Mouse (Mus musculus) heart, postnatal 36 days (tissue): Measurements from ENCODE around the gene Snap47. TPM values are rescaled to one million over a fixed set of nuclear protein-coding genes. Genes with fewer than 3 reads are reported as not detected.

ENCODE experiments used
- DNase-seq, 2 experiments: peaks; one replicate each; pipeline ENCODE4 v3.0.0; 2021 to 2022
- intact Hi-C: fragments of 180-260 bp; cut with DNase I; formaldehyde crosslinking; loops from one replicate; pipeline ENCODE4 v1.15.1; 2025
- total RNA-seq, 2 experiments: library from RNA; stranded (reverse); gene quantifications; 2 replicates each; pipeline ENCODE4 v1.2.3; 2021

Gene Snap47
- total RNA-seq, 2 experiments from 2014 or later: 33.0 to 37.7 TPM

GRCm38 (mm10) chr11:59425671-59426101 lies 25.3 kb downstream of the Snap47 start:
- DNase-seq: no peak
- intact Hi-C loops: loop anchor here (5.0 kb wide), 1 partner anchor 118 kb away; the partner anchor contains the start of gene Wnt9a

DNA sequence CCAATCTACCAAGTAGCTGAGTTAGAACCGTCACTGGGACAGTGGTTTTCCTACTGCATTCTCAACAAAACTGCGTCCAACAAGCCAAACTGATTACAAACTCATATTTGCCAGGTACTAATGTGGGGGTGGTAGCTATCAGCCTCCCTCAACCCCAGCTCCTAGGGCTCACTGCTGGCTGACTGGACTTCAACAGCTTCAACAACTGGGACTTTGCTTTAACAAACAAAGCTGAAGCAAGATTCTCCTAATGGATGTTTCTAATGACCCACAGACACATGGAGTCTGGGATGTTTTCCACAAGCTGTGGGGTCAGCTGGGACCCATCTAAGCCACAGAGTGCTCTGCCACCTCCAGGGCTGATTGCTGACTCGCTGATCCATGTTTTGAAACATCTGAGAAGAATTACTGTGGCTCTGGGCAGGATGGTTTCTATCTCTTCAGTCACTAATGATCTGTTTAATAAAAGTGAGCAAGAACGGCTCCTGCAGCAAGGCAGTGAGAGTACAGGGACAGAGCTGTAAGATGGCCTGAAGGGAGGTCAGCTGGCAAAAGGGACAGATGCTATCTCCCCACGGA lies 27.9 kb downstream of the Snap47 start:
- intact Hi-C loops: no loop called here

GRCm38 (mm10) chr11:59421967-59422366 lies 29.0 kb downstream of the Snap47 start:
- no peak for DNase-seq
- intact Hi-C loops: no loop called here

More for the DNA sequence above, 27.9 kb downstream of the Snap47 start:
- no peak for DNase-seq

DNA sequence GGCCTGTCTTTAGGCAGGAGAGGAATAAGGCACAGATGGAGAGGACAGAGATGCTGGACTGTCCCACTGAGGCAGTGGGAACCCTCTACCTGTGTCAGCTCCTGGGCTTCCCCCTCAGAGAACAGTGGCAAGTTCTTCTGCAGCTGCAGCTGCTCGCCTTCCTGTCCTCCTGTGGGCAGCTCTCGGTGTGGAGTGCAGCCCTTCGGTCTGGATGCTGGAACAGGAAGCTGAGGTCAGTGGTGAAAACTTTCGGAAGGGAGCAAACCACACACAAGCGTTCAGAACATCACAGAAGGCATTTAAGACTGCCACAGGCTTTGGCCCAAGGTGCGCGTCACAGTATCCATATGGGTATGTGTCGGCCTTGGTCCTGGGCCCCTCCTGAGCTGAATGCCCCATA lies 29.6 kb downstream of the Snap47 start:
- intact Hi-C loops: no loop called here
- peak in 1 of 2 experiments; percentile 21 for DNase-seq

DNA sequence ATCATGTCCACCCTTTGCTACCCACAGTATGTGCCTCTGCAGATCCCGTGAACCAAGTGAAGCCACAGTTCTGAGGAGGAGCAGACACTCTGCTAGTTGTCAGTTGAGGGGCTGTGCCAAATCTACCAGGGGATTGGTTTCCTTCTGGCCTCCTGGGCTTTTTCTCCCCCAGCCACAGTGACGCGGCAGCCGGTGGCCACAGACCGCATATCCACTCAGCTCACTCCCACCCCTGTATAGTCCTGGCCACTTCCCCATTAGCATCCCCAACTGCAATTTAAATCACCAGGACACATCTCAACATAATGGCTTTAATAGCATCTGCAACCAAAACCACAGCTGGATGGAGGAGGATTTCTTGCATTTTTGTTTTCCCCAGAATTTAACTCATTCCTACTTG lies 32.3 kb downstream of the Snap47 start:
- intact Hi-C loops: no loop called here

GRCm38 (mm10) chr11:59412999-59413863 lies 37.8 kb downstream of the Snap47 start:
- DNase-seq: no peak
- intact Hi-C loops: no loop called here

More for the DNA sequence above, 32.3 kb downstream of the Snap47 start:
- no peak for DNase-seq

DNA sequence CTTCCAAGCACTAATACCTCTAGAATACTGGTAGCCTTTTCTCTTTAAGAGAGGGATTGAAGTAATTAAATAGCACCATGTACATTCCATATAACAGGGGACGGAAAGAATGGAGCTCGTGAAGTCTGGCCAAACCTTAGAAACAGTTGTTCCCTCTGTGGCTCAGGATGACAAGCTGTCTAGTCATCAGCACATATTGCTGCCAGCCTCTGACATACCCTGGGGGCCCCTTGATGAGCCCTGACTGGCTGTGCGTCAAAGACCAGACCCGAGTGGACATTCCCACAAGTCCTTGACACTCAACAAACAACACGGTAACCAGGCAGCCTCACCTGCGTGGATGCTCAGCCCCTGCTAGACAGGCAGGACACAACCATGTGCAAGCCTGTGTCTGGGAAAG lies 38.9 kb downstream of the Snap47 start:
- intact Hi-C loops: no loop called here

DNA sequence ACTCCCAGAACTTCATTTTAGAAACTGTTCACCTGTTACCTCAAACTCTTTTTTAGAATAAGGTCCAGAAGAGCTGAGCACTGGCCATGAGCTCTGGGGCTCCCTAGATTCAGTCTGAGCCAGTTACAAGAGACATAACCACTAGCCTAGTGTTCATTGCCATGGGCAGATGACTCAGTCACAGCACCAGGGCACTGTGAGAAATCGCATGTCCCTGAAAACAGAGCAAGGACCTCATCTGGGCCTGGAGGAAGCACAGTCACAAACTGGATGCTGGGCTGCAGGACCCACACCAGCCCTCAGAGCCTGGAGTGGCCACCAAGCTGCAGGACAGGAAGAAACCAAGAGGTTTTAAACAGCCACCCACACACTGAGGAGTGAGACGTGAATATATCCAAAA lies 40.1 kb downstream of the Snap47 start:
- intact Hi-C loops: no loop called here
- DNase-seq: no peak

More for the DNA sequence above, 38.9 kb downstream of the Snap47 start:
- DNase-seq: no peak

DNA sequence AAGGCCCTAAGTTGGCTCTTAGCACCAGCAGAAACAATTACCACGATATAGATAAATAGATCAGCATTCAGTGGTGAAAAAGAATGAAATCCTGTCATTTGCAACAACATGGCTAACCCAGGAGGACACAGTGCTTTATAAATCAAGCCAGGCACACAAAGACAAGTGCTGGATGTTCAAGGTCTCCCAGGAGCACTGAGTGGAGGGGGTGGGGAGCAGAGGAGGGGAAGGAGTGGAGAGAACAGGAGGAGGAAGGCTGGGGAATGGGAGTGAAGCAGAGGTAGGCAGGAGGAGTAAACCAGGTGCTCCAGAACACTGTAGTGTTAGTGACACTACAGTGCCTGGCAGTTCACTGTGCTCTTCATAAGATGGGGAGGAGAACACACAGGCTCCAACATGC lies 45.2 kb downstream of the Snap47 start:
- intact Hi-C loops: no loop called here
- DNase-seq: no peak

DNA sequence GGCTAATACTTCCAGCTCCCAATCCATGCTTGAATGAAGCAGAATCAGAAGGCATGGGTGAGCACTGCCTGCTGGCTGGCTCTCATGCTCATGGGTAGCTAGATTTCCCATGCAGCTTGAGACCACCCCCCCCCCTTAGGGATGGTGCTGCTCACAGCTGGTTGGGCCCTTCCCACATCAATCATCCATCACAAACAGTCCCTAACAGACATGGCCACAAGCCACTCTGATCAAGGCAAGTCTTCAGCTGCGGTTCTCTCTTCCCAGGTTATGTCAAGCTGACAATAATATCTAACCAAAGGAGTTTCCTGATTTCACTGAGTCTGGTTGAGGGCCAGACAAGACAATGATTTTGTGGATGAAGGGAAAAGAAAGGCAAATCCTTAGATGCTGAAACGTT lies 50.1 kb downstream of the Snap47 start:
- intact Hi-C loops: no loop called here
- DNase-seq: no peak

GRCm38 (mm10) chr11:59399830-59400229 lies 51.2 kb downstream of the Snap47 start:
- intact Hi-C loops: no loop called here
- no peak for DNase-seq

- no peak for DNase-seq
- intact Hi-C loops: no loop called here
Measured at GRCm38 (mm10) chr11:59397536-59398371, 53.2 kb downstream of the Snap47 start.

- no peak for DNase-seq
Measured at GRCm38 (mm10) chr11:59394451-59394850, 56.5 kb downstream of the Snap47 start.

GRCm38 (mm10) chr11:59393591-59393990 lies 57.4 kb downstream of the Snap47 start:
- peak in 1 of 2 experiments; percentile 35 for DNase-seq

More at GRCm38 (mm10) chr11:59394451-59394850, 56.5 kb downstream of the Snap47 start:
- intact Hi-C loops: no loop called here

DNA sequence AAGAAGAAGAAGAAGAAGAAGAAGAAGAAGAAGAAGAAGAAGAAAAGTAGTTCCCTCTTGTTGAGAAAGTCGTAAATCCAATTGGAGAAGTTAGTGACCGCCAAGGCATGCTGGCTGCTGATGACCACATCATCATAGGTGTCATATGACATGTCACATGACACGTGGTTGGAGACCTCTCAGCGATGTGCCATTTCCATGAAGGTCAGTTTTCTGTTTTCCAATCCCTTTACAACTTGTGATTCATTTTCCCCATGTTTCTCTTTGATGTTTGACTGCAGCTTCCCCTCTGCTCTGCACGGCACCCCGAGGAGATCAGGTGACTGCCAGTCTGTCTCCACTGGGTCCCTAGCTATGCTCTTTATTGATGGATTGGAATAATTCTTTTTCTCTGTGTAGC lies 58.7 kb downstream of the Snap47 start:
- intact Hi-C loops: no loop called here
- no peak for DNase-seq

More at GRCm38 (mm10) chr11:59393591-59393990, 57.4 kb downstream of the Snap47 start:
- intact Hi-C loops: no loop called here

DNA sequence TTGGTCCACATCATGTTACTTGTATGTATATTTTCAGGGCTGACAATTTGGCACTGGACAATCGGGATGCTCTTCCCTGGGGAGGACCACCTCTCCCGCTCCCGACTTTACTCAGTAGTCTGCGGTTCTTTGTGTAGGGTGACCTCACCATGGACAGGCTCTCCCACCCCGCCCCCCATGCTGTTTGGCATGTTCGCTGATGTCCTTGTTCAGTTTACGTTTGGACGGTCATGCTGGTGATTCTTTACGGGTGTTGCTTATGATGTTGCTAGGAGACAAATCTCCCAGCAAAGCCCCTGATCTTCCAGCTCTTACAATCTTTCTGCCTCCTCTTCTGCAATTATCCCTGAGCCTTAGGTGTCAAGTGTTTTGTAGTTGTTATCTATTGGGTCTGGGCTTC lies 60.5 kb downstream of the Snap47 start:
- intact Hi-C loops: no loop called here
- no peak for DNase-seq

GRCm38 (mm10) chr11:59389617-59390016 lies 61.4 kb downstream of the Snap47 start:
- DNase-seq: no peak
- intact Hi-C loops: no loop called here

DNA sequence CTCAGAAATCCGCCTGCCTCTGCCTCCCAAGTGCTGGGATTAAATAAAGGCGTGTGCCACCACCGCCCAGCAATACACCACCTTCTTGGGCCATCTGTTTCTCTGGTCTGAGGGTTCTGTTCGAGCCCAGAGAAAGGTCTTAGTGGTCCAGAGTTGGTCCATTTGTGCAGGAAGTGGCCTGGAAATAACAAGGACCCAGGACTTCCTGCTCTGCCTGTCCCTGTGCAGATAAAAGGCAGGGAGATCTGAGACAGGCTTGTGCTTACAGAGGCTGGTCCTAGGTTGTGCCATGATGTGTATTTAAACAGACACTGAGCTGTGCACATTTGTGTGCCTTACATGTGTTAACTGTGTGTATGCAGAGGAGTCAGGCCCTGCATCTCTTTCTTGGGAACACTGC lies 62.2 kb downstream of the Snap47 start:
- intact Hi-C loops: no loop called here
- no peak for DNase-seq

GRCm38 (mm10) chr11:59387471-59387870 lies 63.5 kb downstream of the Snap47 start:
- intact Hi-C loops: no loop called here
- DNase-seq: no peak

DNA sequence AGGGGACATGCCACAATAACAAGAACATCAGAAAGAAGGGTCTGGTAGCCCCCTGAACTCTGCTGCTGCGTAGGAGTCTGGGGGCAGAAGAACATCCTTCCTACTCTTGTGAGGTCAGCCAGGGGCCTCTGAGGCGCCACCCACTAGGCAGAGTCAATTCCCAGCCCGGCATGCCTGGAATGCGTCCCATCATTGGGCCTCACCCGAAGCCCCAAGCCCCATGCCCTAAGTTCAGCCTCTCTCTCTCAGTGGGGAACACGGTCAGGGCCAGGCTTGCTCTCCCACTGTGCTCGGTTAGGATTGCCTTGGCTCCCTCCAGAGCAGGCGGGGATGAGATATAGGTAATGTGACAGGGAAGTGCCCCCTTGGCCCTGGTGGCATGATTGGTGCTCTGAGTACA lies 65.9 kb downstream of the Snap47 start:
- intact Hi-C loops: no loop called here
- no peak for DNase-seq

- intact Hi-C loops: no loop called here
- peak in 1 of 2 experiments; percentile 8 for DNase-seq
Measured at GRCm38 (mm10) chr11:59384441-59384959, 66.5 kb downstream of the Snap47 start.
